Mouse (Mus musculus): ENCODE results near the gene Etv5. TPM values are rescaled to one million over a fixed set of nuclear protein-coding genes. Genes with fewer than 3 reads are reported as not detected.
"Not testable (repeated sequence)": the region's sequence is repeated elsewhere in the genome, so short reads cannot be mapped to it uniquely, and the experiment has no call there.

Gene Etv5
- polyA plus RNA-seq, 2 experiments = 2.6 to 2.7 TPM

DNA sequence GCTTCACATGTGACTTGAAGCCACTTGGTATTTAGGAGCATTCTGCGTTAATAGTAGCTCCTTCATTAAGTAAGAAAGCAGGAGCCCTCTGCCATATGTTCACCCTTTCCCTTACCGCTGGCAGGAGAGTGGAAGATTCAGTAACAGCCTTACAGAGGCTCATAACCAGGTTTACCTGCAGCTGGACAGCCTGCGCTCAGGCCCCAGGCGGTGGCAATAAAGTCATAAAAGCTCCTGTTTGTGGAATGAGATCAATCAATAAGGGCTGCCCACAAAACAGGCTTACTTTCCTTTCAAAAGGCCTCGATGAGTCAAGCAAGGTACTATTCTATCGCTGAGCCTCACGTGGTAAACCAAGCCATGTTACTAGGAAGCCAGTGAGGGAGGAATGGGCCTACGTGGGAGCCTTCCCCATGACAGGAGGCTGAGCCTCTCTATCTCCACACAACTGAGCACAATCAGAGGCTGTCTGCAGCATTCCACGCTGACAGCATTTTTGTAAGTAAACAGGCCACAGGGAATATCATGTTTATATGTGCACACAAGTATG, 49.1 kb downstream of the Etv5 start:
- Histone ChIP-seq H3K27me3 (ENCODE audit: control insufficient read depth, insufficient read depth, low read length) (no peaks in the 10 kb centered on the region), H3K9ac (replicated peaks) (no peak overlapping the region), H3K4me3 (ENCODE audit: insufficient read depth in 1 of 2, low read depth in 2 of 2, low read length in 2 of 2) (no peak overlapping the region), H3K36me3 (replicated peaks; ENCODE audit: control insufficient read depth, insufficient read depth, low read depth) (no peaks in the 10 kb centered on the region), H3K27ac (no peak overlapping the region), H3K4me2 (ENCODE audit: low read depth) (no peak overlapping the region), H3K4me1 (replicated peaks; ENCODE audit: control insufficient read depth in 2 of 2, insufficient read depth in 2 of 2, low read length in 1 of 2) (no peaks in the 10 kb centered on the region), H3K9me3 (ENCODE audit: control insufficient read depth, low read length) (no peaks in the 10 kb centered on the region)
- TF ChIP-seq EP300 (IDR thresholded peaks at IDR 0.05; ENCODE audit: low read depth) (no peak), CTCF (IDR thresholded peaks at IDR 0.05; ENCODE audit: low read depth) (no peak)
- 69% methylated on average over 9 of the region's 9 CpGs for WGBS (ENCODE audit: insufficient replicate concordance)
- ATAC-seq (ENCODE audit: insufficient read depth) (no peak), DNase-seq (ENCODE audit: low read depth in 3 of 3, low spot score in 3 of 3) (no peak)

DNA sequence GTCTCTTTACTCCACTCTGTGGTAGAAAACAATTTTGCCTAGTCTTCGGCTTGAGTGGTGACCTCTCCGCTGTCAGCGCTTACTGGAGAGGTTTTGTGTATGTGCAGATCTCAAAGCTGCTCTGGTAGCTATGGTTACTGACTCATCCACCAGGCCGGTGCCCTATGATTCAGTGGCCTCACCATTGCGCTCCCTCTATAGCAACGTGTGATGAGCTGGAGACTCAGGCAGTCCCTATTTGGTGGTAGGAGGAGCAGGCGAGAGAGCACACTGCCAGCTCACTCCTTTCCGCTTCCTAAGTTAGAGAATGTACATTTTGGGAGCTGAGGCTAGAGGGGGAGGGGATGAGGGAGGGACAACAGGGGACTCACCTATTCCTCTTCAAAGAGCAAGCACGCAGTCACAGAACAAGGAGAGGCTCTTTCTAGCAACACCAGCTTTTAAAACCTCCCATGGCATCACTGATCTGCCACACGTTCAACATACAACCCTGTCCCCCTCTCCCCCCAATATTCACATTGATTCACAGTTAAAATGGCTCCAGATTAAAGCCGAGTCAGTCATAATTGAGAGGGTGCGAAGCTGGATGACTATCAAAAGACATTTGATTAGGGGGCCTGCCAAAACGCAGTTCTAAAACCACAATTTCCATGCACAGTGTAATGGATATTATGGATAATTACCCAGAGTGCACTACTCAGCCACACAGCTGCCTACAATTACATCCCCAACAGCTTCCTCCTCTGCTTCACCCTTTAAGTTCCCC, 50.2 kb downstream of the Etv5 start:
- ATAC-seq (ENCODE audit: insufficient read depth) (no peak), DNase-seq (ENCODE audit: low read depth in 3 of 3, low spot score in 3 of 3) (no peak)
- 69% methylated on average over 13 of the region's 13 CpGs for WGBS (ENCODE audit: insufficient replicate concordance)
- Histone ChIP-seq H3K36me3 (replicated peaks; ENCODE audit: control insufficient read depth, insufficient read depth, low read depth) (no peaks in the 10 kb centered on the region), H3K4me2 (ENCODE audit: low read depth) (no peak overlapping the region), H3K9me3 (ENCODE audit: control insufficient read depth, low read length) (no peaks in the 10 kb centered on the region), H3K27me3 (ENCODE audit: control insufficient read depth, insufficient read depth, low read length) (no peaks in the 10 kb centered on the region), H3K9ac (replicated peaks) (no peak overlapping the region), H3K4me3 (ENCODE audit: insufficient read depth in 1 of 2, low read depth in 2 of 2, low read length in 2 of 2) (no peak overlapping the region), H3K27ac (no peak overlapping the region), H3K4me1 (replicated peaks; ENCODE audit: control insufficient read depth in 2 of 2, insufficient read depth in 2 of 2, low read length in 1 of 2) (no peaks in the 10 kb centered on the region)
- no peak for TF ChIP-seq CTCF (IDR thresholded peaks at IDR 0.05; ENCODE audit: low read depth)
- TF ChIP-seq EP300 (IDR thresholded peaks at IDR 0.05; ENCODE audit: low read depth) = no peak

DNA sequence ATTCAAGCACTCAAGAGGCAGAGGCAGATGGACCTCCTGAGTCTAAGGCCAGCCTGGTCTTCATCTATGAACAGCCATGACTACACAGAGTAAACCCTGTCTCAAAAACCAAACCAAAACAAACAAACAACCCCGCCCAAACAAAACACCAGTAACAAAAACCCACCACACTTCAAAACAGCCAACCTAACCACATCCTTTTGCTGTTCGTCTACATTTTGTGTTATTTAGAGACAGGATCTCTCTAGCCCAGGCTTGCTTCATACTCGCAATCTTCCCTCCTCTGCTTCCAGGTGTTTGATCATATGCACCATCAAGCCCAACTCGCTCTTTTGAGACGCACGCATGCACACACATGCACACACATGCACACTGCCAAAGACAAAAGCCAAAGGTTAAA, 51.8 kb downstream of the Etv5 start:
- no peak for DNase-seq (ENCODE audit: low read depth in 3 of 3, low spot score in 3 of 3)
- no peak overlapping the region for H3K4me2 ChIP-seq (ENCODE audit: low read depth)
- no peaks in the 10 kb centered on the region for H3K27me3 ChIP-seq (ENCODE audit: control insufficient read depth, insufficient read depth, low read length)
- H3K9ac ChIP-seq (replicated peaks) = no peak overlapping the region
- no peaks in the 10 kb centered on the region for H3K36me3 ChIP-seq (replicated peaks; ENCODE audit: control insufficient read depth, insufficient read depth, low read depth)
- no peaks in the 10 kb centered on the region for H3K9me3 ChIP-seq (ENCODE audit: control insufficient read depth, low read length)
- no peak overlapping the region for H3K4me3 ChIP-seq (ENCODE audit: insufficient read depth in 1 of 2, low read depth in 2 of 2, low read length in 2 of 2)
- TF ChIP-seq EP300 (IDR thresholded peaks at IDR 0.05; ENCODE audit: low read depth) (no peak), CTCF (IDR thresholded peaks at IDR 0.05; ENCODE audit: low read depth) (no peak)
- WGBS (ENCODE audit: insufficient replicate concordance) = 60% methylated on average over 6 of the region's 6 CpGs
- H3K4me1 ChIP-seq (replicated peaks; ENCODE audit: control insufficient read depth in 2 of 2, insufficient read depth in 2 of 2, low read length in 1 of 2) = no peaks in the 10 kb centered on the region
- ATAC-seq (ENCODE audit: insufficient read depth) = no peak
- H3K27ac ChIP-seq = no peak overlapping the region

DNA sequence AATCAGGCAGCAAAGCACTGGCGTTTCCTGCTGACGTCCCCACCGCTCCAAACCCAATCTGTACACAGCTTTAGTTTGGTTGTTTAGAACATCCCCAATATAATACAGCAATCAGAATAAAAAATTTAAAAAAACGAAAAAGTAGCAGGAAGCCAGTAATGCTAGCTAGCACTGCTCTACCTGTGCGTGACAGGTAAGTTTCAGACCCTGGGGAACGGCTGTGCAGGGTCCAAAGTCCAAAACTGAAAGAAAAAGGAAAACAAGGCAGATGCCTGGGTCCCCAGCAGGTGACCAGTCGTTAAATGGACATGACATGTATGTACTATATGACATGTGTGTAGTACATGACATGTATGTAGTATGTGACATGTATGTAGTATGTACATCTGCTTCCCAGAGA, 57.5 kb downstream of the Etv5 start:
- H3K4me3 ChIP-seq (ENCODE audit: insufficient read depth in 1 of 2, low read depth in 2 of 2, low read length in 2 of 2); H3K27me3 ChIP-seq (ENCODE audit: control insufficient read depth, insufficient read depth, low read length); H3K27ac ChIP-seq; H3K4me1 ChIP-seq (replicated peaks; ENCODE audit: control insufficient read depth in 2 of 2, insufficient read depth in 2 of 2, low read length in 1 of 2); H3K4me2 ChIP-seq (ENCODE audit: low read depth); H3K9me3 ChIP-seq (ENCODE audit: control insufficient read depth, low read length); ATAC-seq (ENCODE audit: insufficient read depth); H3K9ac ChIP-seq (replicated peaks); H3K36me3 ChIP-seq (replicated peaks; ENCODE audit: control insufficient read depth, insufficient read depth, low read depth); DNase-seq (ENCODE audit: low read depth in 3 of 3, low spot score in 3 of 3): not testable (repeated sequence)
- WGBS (ENCODE audit: insufficient replicate concordance) = 66% methylated on average over 6 of the region's 7 CpGs

DNA sequence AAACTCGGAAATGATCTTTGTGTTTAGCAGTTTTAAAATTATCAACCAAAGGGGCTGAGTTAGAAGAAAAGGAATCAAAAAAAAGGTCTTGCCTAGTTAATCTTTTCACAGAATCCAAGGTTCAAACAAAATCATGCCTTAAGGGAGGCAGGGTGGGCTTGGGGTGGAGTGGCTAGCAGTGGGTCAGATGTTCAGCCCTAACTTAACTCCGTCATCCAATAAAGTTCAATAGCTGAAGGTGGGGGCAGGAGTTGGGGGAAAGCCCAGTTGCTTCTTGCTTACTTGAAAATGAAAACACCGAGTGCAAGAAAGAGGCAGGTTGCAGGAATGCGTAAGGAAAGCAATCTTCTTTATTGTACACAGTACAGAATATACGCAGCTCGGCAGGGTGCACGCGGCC, 58.5 kb downstream of the Etv5 start:
- no peak overlapping the region for H3K4me3 ChIP-seq (ENCODE audit: insufficient read depth in 1 of 2, low read depth in 2 of 2, low read length in 2 of 2)
- no peaks in the 10 kb centered on the region for H3K36me3 ChIP-seq (replicated peaks; ENCODE audit: control insufficient read depth, insufficient read depth, low read depth)
- no peak overlapping the region for H3K4me2 ChIP-seq (ENCODE audit: low read depth)
- no peak for TF ChIP-seq EP300 (IDR thresholded peaks at IDR 0.05; ENCODE audit: low read depth)
- no peak for TF ChIP-seq CTCF (IDR thresholded peaks at IDR 0.05; ENCODE audit: low read depth)
- no peak overlapping the region for H3K9ac ChIP-seq (replicated peaks)
- no peaks in the 10 kb centered on the region for H3K27me3 ChIP-seq (ENCODE audit: control insufficient read depth, insufficient read depth, low read length)
- no peak for DNase-seq (ENCODE audit: low read depth in 3 of 3, low spot score in 3 of 3)
- H3K27ac ChIP-seq = no peak overlapping the region
- no peaks in the 10 kb centered on the region for H3K9me3 ChIP-seq (ENCODE audit: control insufficient read depth, low read length)
- H3K4me1 ChIP-seq (replicated peaks; ENCODE audit: control insufficient read depth in 2 of 2, insufficient read depth in 2 of 2, low read length in 1 of 2) = no peaks in the 10 kb centered on the region
- WGBS (ENCODE audit: insufficient replicate concordance) = 69% methylated on average over 8 of the region's 8 CpGs
- no peak for ATAC-seq (ENCODE audit: insufficient read depth)
